Mouse (Mus musculus) large intestine, adult 2 months (tissue): ENCODE data around the gene Vars. TPM values are rescaled to one million over a fixed set of nuclear protein-coding genes. Genes with fewer than 3 reads are reported as not detected.

ENCODE experiments used
- DNase-seq: peaks from one replicate; pipeline ENCODE4 v3.0.0-alpha.2; 2012; ENCODE audit warnings: low read depth, low spot score
- WGBS: fragments of 180-500 bp; shearing (Covaris S2); methylation state at CpG from one replicate; pipeline ENCODE4 v1.1.7; 2018; 5-methylcytosine and 5-hydroxymethylcytosine counted together
- polyA plus RNA-seq: library from polyadenylated mRNA; depleted of rRNA; stranded (reverse); fragments of >200 nt; gene quantifications from 2 replicates; pipeline ENCODE4 v1.2.3, GENCODE M21; 2012; rRNA removed

The Vars gene
- polyA plus RNA-seq, 1 experiment = 104 TPM

- DNase-seq = no peak
- 59% methylated on average over 22 of the region's 22 CpGs for WGBS
Measured at GRCm38 (mm10) chr17:35060737-35061297, 60.0 kb downstream of the Vars start.

GRCm38 (mm10) chr17:35061299-35061698 lies 60.5 kb downstream of the Vars start:
- DNase-seq = no peak
- WGBS = 55% methylated on average over 8 of the region's 8 CpGs

DNA sequence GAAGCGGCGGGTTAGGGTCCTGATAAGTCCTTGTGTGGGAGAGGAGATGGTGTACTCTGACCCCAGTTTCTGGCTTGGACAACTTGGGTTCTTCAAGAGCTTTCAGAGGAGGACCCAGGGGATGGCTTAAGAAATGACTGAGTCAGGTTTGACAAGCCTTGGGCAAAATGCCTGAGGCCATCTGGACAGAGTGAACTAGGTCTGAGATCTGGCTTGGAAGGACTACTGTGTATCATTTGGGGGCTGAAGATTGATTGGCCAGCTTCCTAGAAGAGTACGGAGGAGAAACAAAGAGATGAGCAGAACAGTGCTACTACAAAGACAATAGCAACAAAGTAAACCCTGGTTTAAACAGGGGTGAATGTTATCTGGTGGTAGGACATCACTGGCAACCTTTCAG lies 62.7 kb downstream of the Vars start:
- no peak for DNase-seq
- 79% methylated on average over 3 of the region's 3 CpGs for WGBS

- DNase-seq = no peak
- 33% methylated on average over 10 of the region's 10 CpGs for WGBS
Measured at GRCm38 (mm10) chr17:35064378-35064877, 63.6 kb downstream of the Vars start.

DNA sequence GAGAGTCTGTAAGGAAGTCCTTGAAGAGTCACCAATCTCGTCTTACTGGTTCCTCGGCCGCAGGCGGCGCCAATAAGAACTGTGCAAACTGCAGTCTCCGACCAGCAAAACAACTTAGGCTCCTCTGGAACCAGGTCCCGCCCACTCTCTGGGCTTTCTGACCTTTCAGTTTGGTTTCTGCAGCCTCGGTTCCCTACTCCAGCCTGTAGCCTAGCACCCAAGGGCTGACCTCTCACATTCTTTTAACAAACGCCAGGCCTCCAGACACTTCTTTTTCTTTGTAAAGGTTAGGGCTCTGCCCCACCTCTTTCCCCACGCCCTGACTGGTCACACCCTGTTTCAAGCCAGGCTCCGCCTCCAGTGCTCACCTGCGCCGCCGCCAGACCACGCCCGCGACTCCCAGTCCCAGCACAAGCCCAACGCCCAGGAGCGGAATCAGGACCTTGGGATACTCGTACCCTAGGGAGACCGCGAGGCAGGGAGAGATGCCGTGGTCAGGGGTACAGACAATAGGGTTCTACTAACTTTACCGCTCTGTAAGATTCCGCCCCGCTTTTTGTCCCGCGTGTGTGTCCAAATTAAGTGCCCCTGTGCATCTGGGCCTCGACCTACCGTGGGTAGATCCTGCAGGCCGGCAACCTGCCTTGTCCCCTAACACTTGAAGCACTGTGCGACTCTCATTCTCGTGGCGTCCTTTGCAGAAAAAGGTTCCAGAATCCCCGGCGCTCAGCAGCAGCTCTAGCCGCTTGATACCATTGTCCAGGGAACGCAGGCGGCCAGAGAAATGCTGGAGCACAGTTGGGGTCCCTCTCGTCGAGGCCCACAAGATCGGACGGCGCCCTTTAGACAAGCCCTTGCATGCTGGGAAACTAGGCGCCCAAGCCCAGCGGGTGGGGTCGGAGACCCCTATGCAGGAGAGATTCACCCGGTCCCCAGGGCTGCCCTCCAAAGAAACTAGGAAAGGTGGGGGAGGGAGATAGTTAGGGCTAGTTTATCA lies 64.5 kb downstream of the Vars start, which contains the start of gene Ly6g6c:
Gene Ly6g6c, plus strand, starts transcription at position 438 of the 997 bp plus-strand sequence.
- no peak for DNase-seq
- 12% methylated on average over 48 of the region's 48 CpGs for WGBS

Other genes starting within 250 kb of the Vars start
- gene Cyp21a1, start 196.4 kb upstream of the Vars start, polyA plus RNA-seq = 0.05 TPM in 1 of 2 replicates, not detected in the other
- 49.5 and 57.9 TPM in 2 replicates for gene Stk19, start 164.0 kb upstream of the Vars start, polyA plus RNA-seq
- gene Dxo, start 164.0 kb upstream of the Vars start, polyA plus RNA-seq = 75.2 and 76.4 TPM in 2 replicates
- 61.1 and 89.6 TPM in 2 replicates for gene Skiv2l, start 150.8 kb upstream of the Vars start, polyA plus RNA-seq
- gene Nelfe, start 150.6 kb upstream of the Vars start, polyA plus RNA-seq = 31.2 and 33.8 TPM in 2 replicates
- gene Cfb, start 138.5 kb upstream of the Vars start, polyA plus RNA-seq = 64.4 and 94.3 TPM in 2 replicates
- 4.7 and 5.8 TPM in 2 replicates for gene Zbtb12, start 121.5 kb upstream of the Vars start, polyA plus RNA-seq
- not detected in 2 replicates for gene Gm20547, start 118.9 kb upstream of the Vars start, polyA plus RNA-seq
- gene C2, start 102.7 kb upstream of the Vars start, polyA plus RNA-seq = 28.1 and 31.1 TPM in 2 replicates
- gene Ehmt2, start 102.5 kb upstream of the Vars start, polyA plus RNA-seq = 151 and 185 TPM in 2 replicates
- gene Slc44a4, start 86.5 kb upstream of the Vars start, polyA plus RNA-seq = 180 and 226 TPM in 2 replicates
- gene Neu1, start 69.7 kb upstream of the Vars start, polyA plus RNA-seq = 64.9 and 118 TPM in 2 replicates
- 10.5 and 12.0 TPM in 2 replicates for gene Hspa1b, start 41.7 kb upstream of the Vars start, polyA plus RNA-seq
- gene Gm20481, start 31.1 kb upstream of the Vars start, polyA plus RNA-seq = not detected in 2 replicates
- gene Hspa1a, start 28.8 kb upstream of the Vars start, polyA plus RNA-seq = 6.4 and 6.6 TPM in 2 replicates
- 0.21 and 0.22 TPM in 2 replicates for gene Hspa1l, start 28.3 kb upstream of the Vars start, polyA plus RNA-seq
- 108 and 113 TPM in 2 replicates for gene Lsm2, start 19.1 kb upstream of the Vars start, polyA plus RNA-seq
- gene Vwa7, start 15.6 kb downstream of the Vars start, polyA plus RNA-seq = 0.38 and 0.64 TPM in 2 replicates
- gene Sapcd1, start 27.0 kb downstream of the Vars start, polyA plus RNA-seq = 0.81 and 0.83 TPM in 2 replicates
- gene Msh5, start 45.8 kb downstream of the Vars start, polyA plus RNA-seq = 2.0 and 3.3 TPM in 2 replicates
- gene Clic1, start 49.0 kb downstream of the Vars start, polyA plus RNA-seq = 209 and 263 TPM in 2 replicates
- gene Ddah2, start 58.0 kb downstream of the Vars start, polyA plus RNA-seq = 12.5 and 14.9 TPM in 2 replicates
- 0.17 and 3.8 TPM in 2 replicates for gene Ly6g6c, start 64.4 kb downstream of the Vars start, polyA plus RNA-seq
- gene Mpig6b, start 65.2 kb downstream of the Vars start, polyA plus RNA-seq = 0.26 and 0.47 TPM in 2 replicates
- gene Ly6g6e, start 75.9 kb downstream of the Vars start, polyA plus RNA-seq = 0.38 and 0.73 TPM in 2 replicates
- gene Ly6g6d, start 77.1 kb downstream of the Vars start, polyA plus RNA-seq = 0.89 and 3.5 TPM in 2 replicates
- gene Ly6g6f, start 84.6 kb downstream of the Vars start, polyA plus RNA-seq = 1.6 and 2.6 TPM in 2 replicates
- 71.9 and 115 TPM in 2 replicates for gene Abhd16a, start 88.3 kb downstream of the Vars start, polyA plus RNA-seq
- gene Ly6g5c, start 107.3 kb downstream of the Vars start, polyA plus RNA-seq = 0.81 TPM in 1 of 2 replicates, not detected in the other
- 2.2 and 3.0 TPM in 2 replicates for gene Ly6g5b, start 114.4 kb downstream of the Vars start, polyA plus RNA-seq
- 18.4 and 19.4 TPM in 2 replicates for gene Gpank1, start 120.5 kb downstream of the Vars start, polyA plus RNA-seq
- 358 and 375 TPM in 2 replicates for gene Csnk2b, start 121.1 kb downstream of the Vars start, polyA plus RNA-seq
- 11.7 and 17.5 TPM in 2 replicates for gene D17H6S53E, start 125.4 kb downstream of the Vars start, polyA plus RNA-seq
- gene Apom, start 131.1 kb downstream of the Vars start, polyA plus RNA-seq = 0.26 TPM in 1 of 2 replicates, not detected in the other
- 103 and 147 TPM in 2 replicates for gene Bag6, start 134.2 kb downstream of the Vars start, polyA plus RNA-seq
- 227 and 272 TPM in 2 replicates for gene Prrc2a, start 163.9 kb downstream of the Vars start, polyA plus RNA-seq
- gene Aif1, start 175.1 kb downstream of the Vars start, polyA plus RNA-seq = 3.7 and 3.8 TPM in 2 replicates
- 25.5 and 32.1 TPM in 2 replicates for gene Lst1, start 187.5 kb downstream of the Vars start, polyA plus RNA-seq
- 23.4 and 35.1 TPM in 2 replicates for gene Ltb, start 193.5 kb downstream of the Vars start, polyA plus RNA-seq
- gene Tnf, start 201.0 kb downstream of the Vars start, polyA plus RNA-seq = 3.7 and 4.9 TPM in 2 replicates
- 1.8 and 2.5 TPM in 2 replicates for gene Lta, start 204.4 kb downstream of the Vars start, polyA plus RNA-seq
- gene Gm16181, start 219.8 kb downstream of the Vars start, polyA plus RNA-seq = not detected in 2 replicates
- gene Atp6v1g2, start 232.7 kb downstream of the Vars start, polyA plus RNA-seq = 4.2 and 4.5 TPM in 2 replicates
- 11.8 and 13.0 TPM in 2 replicates for gene Nfkbil1, start 234.8 kb downstream of the Vars start, polyA plus RNA-seq
- gene Ddx39b, start 240.8 kb downstream of the Vars start, polyA plus RNA-seq = 287 and 309 TPM in 2 replicates